Comparison of ENCODE assay signal across 8 mouse cellular contexts in genomic region chr4:149736581-149736980, GRCm38 (mm10). TPM values are rescaled to one million over a fixed set of nuclear protein-coding genes. Genes with fewer than 3 reads are reported as not detected.
DNase-seq lines count a peak whose midpoint lies in the region; ATAC-seq and TF ChIP-seq lines count a peak whose summit lies in the region.

No protein-coding gene starts in this region.

- H3K9ac ChIP-seq in embryonic facial prominence, embryonic 11.5 days (replicated peaks; ENCODE audit: low read length), result peak overlapping the region; percentile 93
- H3K9ac ChIP-seq in heart, embryonic 13.5 days, result peak overlapping the region; percentile 97
- peak overlapping the region; percentile 83 for H3K9ac ChIP-seq in kidney, postnatal 0 days (ENCODE audit: low read depth, low read length)
- peak overlapping the region; percentile 91 for H3K9ac ChIP-seq in midbrain, embryonic 13.5 days (replicated peaks)

- no peak for ATAC-seq in embryonic facial prominence, embryonic 11.5 days (replicated peaks; ENCODE audit: insufficient number of reproducible peaks, low FRiP score, low TSS enrichment, low read depth)
- no peak for ATAC-seq in heart, embryonic 13.5 days (ENCODE audit: extremely low read depth, insufficient number of reproducible peaks, low FRiP score, low TSS enrichment)
- ATAC-seq in kidney, postnatal 0 days (replicated peaks; ENCODE audit: low FRiP score, low read depth), result no peak
- no peak for ATAC-seq in midbrain, embryonic 13.5 days
- ATAC-seq in inflammation-experienced regulatory T-cells, adult 6 months, result no peak

- H3K4me3 ChIP-seq in embryonic facial prominence, embryonic 11.5 days (ENCODE audit: low read depth, low read length), result peak overlapping the region; percentile 90
- H3K4me3 ChIP-seq in heart, embryonic 13.5 days, result peak overlapping the region; percentile 91
- H3K4me3 ChIP-seq in kidney, postnatal 0 days (replicated peaks; ENCODE audit: low read depth, low read length), result peak overlapping the region; percentile 77
- H3K4me3 ChIP-seq in midbrain, embryonic 13.5 days (replicated peaks), result peak overlapping the region; percentile 80

- no peak for TF ChIP-seq CTCF in kidney, postnatal 0 days (IDR thresholded peaks at IDR 0.05; ENCODE audit: low read depth)

- H3K9me3 ChIP-seq in embryonic facial prominence, embryonic 11.5 days (replicated peaks; ENCODE audit: control insufficient read depth, low read length), result no peaks in the 10 kb centered on the region
- H3K9me3 ChIP-seq in heart, embryonic 13.5 days, result no peaks in the 10 kb centered on the region
- no peaks in the 10 kb centered on the region for H3K9me3 ChIP-seq in kidney, postnatal 0 days (replicated peaks; ENCODE audit: low read length)
- H3K9me3 ChIP-seq in midbrain, embryonic 13.5 days, result no peaks in the 10 kb centered on the region

- no peaks in the 10 kb centered on the region for H3K27me3 ChIP-seq in embryonic facial prominence, embryonic 11.5 days (ENCODE audit: control insufficient read depth, insufficient read depth, low read length)
- H3K27me3 ChIP-seq in heart, embryonic 13.5 days (replicated peaks), result no peaks in the 10 kb centered on the region
- no peaks in the 10 kb centered on the region for H3K27me3 ChIP-seq in kidney, postnatal 0 days (ENCODE audit: insufficient read depth, low read length)
- no peaks in the 10 kb centered on the region for H3K27me3 ChIP-seq in midbrain, embryonic 13.5 days

- peaks cover 3% of the 10 kb centered on the region; the same call in 1 of the 2 replicates for H3K36me3 ChIP-seq in embryonic facial prominence, embryonic 11.5 days (replicated peaks; ENCODE audit: control insufficient read depth, insufficient read depth, low read depth, low read length)
- H3K36me3 ChIP-seq in heart, embryonic 13.5 days, result peaks cover 6% of the 10 kb centered on the region; the same call in 1 of the 2 replicates
- no peaks in the 10 kb centered on the region for H3K36me3 ChIP-seq in kidney, postnatal 0 days (ENCODE audit: insufficient read depth, low read length)
- H3K36me3 ChIP-seq in midbrain, embryonic 13.5 days, result peaks cover 11% of the 10 kb centered on the region

- 50% methylated on average over 4 of the region's 4 CpGs for WGBS in embryonic facial prominence, embryonic 11.5 days
- WGBS in heart, embryonic 13.5 days, result 32% methylated on average over 4 of the region's 4 CpGs
- 17% methylated on average over 4 of the region's 4 CpGs for WGBS in kidney, postnatal 0 days
- 50% methylated on average over 4 of the region's 4 CpGs for WGBS in midbrain, embryonic 13.5 days

- peak overlapping the region; percentile 95 for H3K4me2 ChIP-seq in embryonic facial prominence, embryonic 11.5 days (ENCODE audit: low read depth, low read length)
- H3K4me2 ChIP-seq in heart, embryonic 13.5 days, result peak overlapping the region; percentile 97
- H3K4me2 ChIP-seq in kidney, postnatal 0 days (ENCODE audit: low read length), result peak overlapping the region; percentile 91
- H3K4me2 ChIP-seq in midbrain, embryonic 13.5 days (replicated peaks), result peak overlapping the region; percentile 76

- H3K4me1 ChIP-seq in embryonic facial prominence, embryonic 11.5 days (ENCODE audit: control insufficient read depth, insufficient read depth, low read length), result peaks cover 4% of the 10 kb centered on the region
- peaks cover 57% of the 10 kb centered on the region for H3K4me1 ChIP-seq in heart, embryonic 13.5 days
- H3K4me1 ChIP-seq in kidney, postnatal 0 days (replicated peaks; ENCODE audit: insufficient read depth, low read length), result peaks cover 29% of the 10 kb centered on the region
- peaks cover 56% of the 10 kb centered on the region for H3K4me1 ChIP-seq in midbrain, embryonic 13.5 days (replicated peaks)

- peak; percentile 29 to 36 for DNase-seq in urinary bladder, adult 18-20 months (ENCODE audit: low spot score in 2 of 2)
- DNase-seq in urinary bladder, adult 2 months (ENCODE audit: low spot score), result no peak
- DNase-seq in embryonic facial prominence, embryonic 11.5 days (ENCODE audit: low spot score), result no peak
- no peak for DNase-seq in kidney, postnatal 0 days (ENCODE audit: low spot score)
- DNase-seq in T-cell, adult 2 months (ENCODE audit: low spot score), result no peak

- H3K27ac ChIP-seq in embryonic facial prominence, embryonic 11.5 days (replicated peaks; ENCODE audit: low read depth, low read length), result no peak overlapping the region
- H3K27ac ChIP-seq in heart, embryonic 13.5 days (replicated peaks), result no peak overlapping the region; the same call in 1 of the 2 replicates
- no peak overlapping the region for H3K27ac ChIP-seq in kidney, postnatal 0 days
- H3K27ac ChIP-seq in midbrain, embryonic 13.5 days, result no peak overlapping the region

RNA-seq across cellular contexts. Expression of gene Tmem201, which starts 1.3 kb away (rescaled TPM):
- 21.6 and 24.0 TPM in 2 replicates for polyA plus RNA-seq in urinary bladder, adult 2 months (2012; rRNA removed)
- polyA plus RNA-seq in embryonic facial prominence, embryonic 11.5 days (2014; fragmentation: Nextera tagmentation; extraction: Ambion mirVana), result 17.5 and 19.8 TPM in 2 replicates
- 41.4 and 42.1 TPM in 2 replicates for polyA plus RNA-seq in heart, embryonic 13.5 days (2015; fragmentation: Nextera tagmentation; extraction: Ambion mirVana)
- polyA plus RNA-seq in kidney, postnatal 0 days (2015; fragmentation: Nextera tagmentation; extraction: Ambion mirVana), result 22.3 and 23.5 TPM in 2 replicates
- 37.7 and 40.6 TPM in 2 replicates for polyA plus RNA-seq in midbrain, embryonic 13.5 days (2015; fragmentation: Nextera tagmentation; extraction: Ambion mirVana)
- polyA plus RNA-seq in inflammation-experienced regulatory T-cells, adult 6 months (2017; shearing (Covaris generic)), result 1 to 10 TPM; 4.6 to 8.9 (median 6.0) TPM

RNA-seq across cellular contexts. Expression of gene Pik3cd, which starts 34.2 kb away (rescaled TPM):
- 5.2 and 8.1 TPM in 2 replicates for polyA plus RNA-seq in urinary bladder, adult 2 months (2012; rRNA removed)
- polyA plus RNA-seq in embryonic facial prominence, embryonic 11.5 days (2014; fragmentation: Nextera tagmentation; extraction: Ambion mirVana), result 4.2 and 4.5 TPM in 2 replicates
- 3.0 and 3.1 TPM in 2 replicates for polyA plus RNA-seq in heart, embryonic 13.5 days (2015; fragmentation: Nextera tagmentation; extraction: Ambion mirVana)
- 3.6 and 3.8 TPM in 2 replicates for polyA plus RNA-seq in kidney, postnatal 0 days (2015; fragmentation: Nextera tagmentation; extraction: Ambion mirVana)
- 13.2 and 13.7 TPM in 2 replicates for polyA plus RNA-seq in midbrain, embryonic 13.5 days (2015; fragmentation: Nextera tagmentation; extraction: Ambion mirVana)
- 100 to 1,000 TPM; 108 to 124 (median 115) TPM for polyA plus RNA-seq in inflammation-experienced regulatory T-cells, adult 6 months (2017; shearing (Covaris generic))

RNA-seq across cellular contexts. Expression of gene Slc25a33, which starts 37.5 kb away (rescaled TPM):
- 13.5 and 14.5 TPM in 2 replicates for polyA plus RNA-seq in urinary bladder, adult 2 months (2012; rRNA removed)
- polyA plus RNA-seq in embryonic facial prominence, embryonic 11.5 days (2014; fragmentation: Nextera tagmentation; extraction: Ambion mirVana), result 18.4 and 20.1 TPM in 2 replicates
- 5.9 and 7.4 TPM in 2 replicates for polyA plus RNA-seq in heart, embryonic 13.5 days (2015; fragmentation: Nextera tagmentation; extraction: Ambion mirVana)
- polyA plus RNA-seq in kidney, postnatal 0 days (2015; fragmentation: Nextera tagmentation; extraction: Ambion mirVana), result 15.1 and 15.2 TPM in 2 replicates
- polyA plus RNA-seq in midbrain, embryonic 13.5 days (2015; fragmentation: Nextera tagmentation; extraction: Ambion mirVana), result 20.2 and 21.9 TPM in 2 replicates
- polyA plus RNA-seq in inflammation-experienced regulatory T-cells, adult 6 months (2017; shearing (Covaris generic)), result 1 to 10 TPM; 2.5 to 7.1 (median 3.4) TPM

Comparison
In these comparisons a context has a peak if more than half of its experiments do, and no peak if none do; other contexts are left out.
1. DNase-seq: peak in urinary bladder, adult 18-20 months (2 of 2); none in urinary bladder, adult 2 months (single experiment), embryonic facial prominence, embryonic 11.5 days (single experiment), kidney, postnatal 0 days (single experiment) and T-cell, adult 2 months (single experiment).
2. Peak in every context shown above with its lines, with median percentiles within 50 percentile points of each other: H3K4me2 ChIP-seq, H3K4me3 ChIP-seq and H3K9ac ChIP-seq.